Mouse (Mus musculus) testis, postnatal 10 days (tissue): Measurements from ENCODE around the gene Kcne2.

Experiments used
- DNase-seq: peaks from one replicate; pipeline ENCODE4 v3.0.0; 2021; ENCODE audit warnings: low spot score

Gene Kcne2

DNA sequence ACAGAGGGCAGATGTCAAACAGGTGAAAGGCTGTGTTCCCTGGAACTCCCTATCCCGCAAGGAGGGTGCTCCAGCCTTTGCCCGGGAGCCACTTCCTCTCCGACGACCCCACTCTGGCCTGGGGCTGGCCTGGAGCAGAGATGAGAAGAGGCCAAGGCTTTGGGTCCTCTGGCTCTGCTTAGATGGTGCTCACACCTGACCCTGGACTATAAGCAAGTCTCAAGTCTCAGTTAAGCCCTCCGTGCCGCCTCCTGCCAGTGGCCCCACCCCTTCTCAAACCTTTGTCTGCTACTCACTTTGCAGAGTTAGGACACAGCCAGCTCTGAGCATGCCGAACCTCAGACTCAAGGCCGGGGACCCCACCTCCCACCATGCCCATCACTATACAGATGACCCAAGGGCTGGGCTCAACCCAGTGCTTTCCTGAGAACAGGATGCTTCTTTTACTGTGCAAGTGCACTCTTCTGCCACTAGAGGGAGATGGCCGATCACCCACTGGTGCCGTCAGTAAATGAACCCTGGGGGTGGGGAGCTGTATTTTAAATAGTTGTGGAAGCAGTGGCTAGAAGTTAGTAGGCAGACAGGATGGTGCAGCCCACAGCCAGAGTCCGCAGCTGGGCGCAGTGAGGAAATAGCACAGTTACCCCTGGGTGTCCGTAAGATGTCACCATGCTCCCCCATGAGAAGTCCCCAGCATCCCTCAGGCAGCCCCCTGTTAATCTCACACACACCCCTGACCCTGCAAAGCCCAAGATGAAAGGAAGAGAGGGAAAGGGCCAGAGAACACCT, 22.0 kb downstream of the Kcne2 start:
- DNase-seq, result peak; percentile 54

DNA sequence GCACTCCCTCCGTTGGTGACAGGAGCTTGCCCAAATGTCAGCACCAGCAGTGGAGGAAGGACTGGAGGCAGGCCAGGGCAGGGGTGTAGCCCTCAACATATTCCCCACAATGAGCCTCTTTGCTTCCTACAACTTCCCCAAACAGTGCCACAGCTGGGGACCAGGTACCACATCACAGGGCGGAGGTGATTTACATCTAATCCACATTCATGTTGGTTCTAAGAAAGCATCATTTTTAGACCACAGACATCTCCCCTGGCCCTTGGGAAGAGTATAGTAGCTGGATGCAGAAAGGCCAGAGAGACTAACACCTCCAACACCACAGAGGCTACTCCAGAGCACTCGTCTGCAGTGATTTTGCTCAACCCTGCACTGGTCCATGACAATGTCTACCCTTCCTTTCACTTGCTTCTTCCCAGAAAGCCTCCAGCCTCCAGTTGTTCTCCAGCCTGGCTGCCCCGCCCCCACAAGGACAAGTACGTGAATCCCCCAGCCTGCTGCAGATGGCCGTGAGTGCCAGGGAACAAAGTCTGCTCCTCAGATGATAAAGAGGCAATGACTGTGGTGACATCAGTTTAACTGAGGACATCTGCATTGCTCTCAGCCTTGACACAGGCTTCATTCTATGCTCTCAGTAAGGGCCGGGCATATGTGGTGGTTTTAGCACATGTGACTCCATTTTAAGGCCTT, 24.0 kb downstream of the Kcne2 start:
- DNase-seq, result peak; percentile 69

- DNase-seq, result peak; percentile 80
Observed at GRCm38 (mm10) chr16:92319353-92320109, 27.3 kb downstream of the Kcne2 start.

GRCm38 (mm10) chr16:92320361-92320760, 28.2 kb downstream of the Kcne2 start:
- no peak for DNase-seq

GRCm38 (mm10) chr16:92321341-92321740, 29.2 kb downstream of the Kcne2 start, which contains the start of gene Fam243:
Gene Fam243, minus strand, starts transcription at chr16:92321441.
- DNase-seq, result no peak

DNA sequence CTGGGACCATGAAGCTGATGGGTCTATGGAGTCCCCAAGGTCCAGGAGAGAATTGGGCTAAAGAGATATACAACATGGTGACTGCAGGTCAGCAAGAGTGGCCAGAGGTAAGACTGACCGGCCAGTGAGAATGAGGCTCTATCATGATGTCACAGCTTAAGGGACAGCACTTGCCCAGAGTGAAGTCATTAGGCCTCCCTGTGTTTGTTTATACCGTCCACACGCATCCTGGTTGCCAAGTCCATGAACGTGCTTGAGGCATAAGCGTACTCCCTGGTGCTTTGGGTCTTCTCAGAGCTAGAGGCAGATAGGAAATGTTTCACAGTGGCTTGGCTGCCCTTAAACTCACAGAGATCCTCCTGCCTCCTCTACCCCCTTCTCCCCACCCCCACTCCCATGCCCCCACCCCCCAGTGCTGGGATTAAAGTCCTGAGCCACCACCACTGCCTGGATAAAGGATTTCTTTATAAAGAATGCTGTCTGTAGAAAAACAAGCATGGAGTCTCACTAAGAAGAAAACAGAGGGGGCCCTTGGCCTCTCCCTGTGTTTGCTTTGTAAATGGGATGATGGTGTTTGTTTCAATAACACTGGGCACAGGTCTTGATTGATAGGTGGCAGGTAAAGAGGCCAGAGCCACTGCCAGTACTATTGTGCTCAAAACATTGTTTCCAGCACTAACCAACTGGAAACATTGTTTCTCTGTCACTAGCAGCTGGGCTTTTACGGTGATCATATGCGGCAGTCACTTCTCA, 32.3 kb downstream of the Kcne2 start:
- DNase-seq, result no peak

- no peak for DNase-seq
Observed at GRCm38 (mm10) chr16:92325062-92325406, 32.8 kb downstream of the Kcne2 start.

DNA sequence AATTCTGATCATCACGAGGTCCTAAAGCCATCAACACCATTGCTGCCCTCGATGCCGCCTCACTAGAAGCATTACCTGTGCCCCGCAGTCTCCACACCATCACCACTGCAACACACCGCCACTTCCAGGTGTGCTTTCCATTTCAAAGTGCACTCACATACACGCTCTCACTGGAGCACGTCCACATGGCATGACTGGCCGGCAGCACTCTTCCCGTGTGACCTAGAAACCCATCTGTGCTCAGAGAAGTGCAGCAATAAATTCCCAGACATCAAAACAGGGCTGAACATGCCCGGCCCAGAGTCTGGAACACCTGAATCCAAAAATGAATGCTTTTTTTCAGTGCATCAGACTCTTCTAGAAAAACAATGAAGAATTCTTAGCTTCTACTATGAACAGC, 35.7 kb downstream of the Kcne2 start:
- DNase-seq, result no peak

- no peak for DNase-seq
Observed at GRCm38 (mm10) chr16:92330966-92331365, 38.8 kb downstream of the Kcne2 start.

DNA sequence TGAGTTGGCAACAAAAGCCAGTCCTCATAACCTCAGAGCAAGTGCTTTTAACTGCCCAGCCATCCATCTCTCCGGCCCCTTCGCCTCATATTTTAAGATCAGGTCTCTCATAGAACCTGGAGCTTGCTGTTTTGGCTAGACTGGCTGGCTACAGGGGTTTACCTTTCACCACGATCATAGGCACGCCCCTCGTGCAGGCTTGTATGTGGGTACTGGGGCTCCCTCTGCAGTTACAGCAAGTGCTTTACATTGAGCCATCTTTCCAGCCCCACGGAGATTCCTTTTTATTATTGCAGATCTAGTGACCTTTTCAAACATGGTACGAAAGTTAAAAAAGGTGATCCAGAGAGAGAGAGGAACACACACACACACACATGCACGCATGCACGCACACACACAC, 42.4 kb downstream of the Kcne2 start:
- no peak for DNase-seq

GRCm38 (mm10) chr16:92336280-92336679, 44.1 kb downstream of the Kcne2 start:
- DNase-seq, result peak; percentile 84

GRCm38 (mm10) chr16:92340612-92341511, 48.7 kb downstream of the Kcne2 start:
- peak; percentile 87 for DNase-seq

DNA sequence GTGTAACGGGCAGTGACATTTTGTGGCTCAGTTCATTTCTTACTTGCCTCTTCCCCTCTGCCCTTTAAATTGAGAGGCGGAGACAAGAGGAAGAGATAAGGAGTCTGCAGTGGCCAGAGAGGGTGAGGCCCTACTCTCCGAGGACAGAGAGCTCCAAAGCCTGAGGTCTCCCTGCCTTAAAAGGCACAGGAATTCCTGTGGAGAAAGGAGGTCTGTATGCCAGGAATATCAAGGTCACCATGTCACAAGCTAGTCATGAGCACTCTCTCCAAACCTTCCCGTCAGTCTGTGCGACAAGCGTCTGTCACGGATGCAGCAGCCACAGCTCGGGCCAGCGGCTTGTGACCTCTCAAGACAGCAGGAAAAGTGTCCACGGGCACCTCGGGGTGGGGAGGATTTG, 53.0 kb downstream of the Kcne2 start:
- DNase-seq, result peak; percentile 63

DNA sequence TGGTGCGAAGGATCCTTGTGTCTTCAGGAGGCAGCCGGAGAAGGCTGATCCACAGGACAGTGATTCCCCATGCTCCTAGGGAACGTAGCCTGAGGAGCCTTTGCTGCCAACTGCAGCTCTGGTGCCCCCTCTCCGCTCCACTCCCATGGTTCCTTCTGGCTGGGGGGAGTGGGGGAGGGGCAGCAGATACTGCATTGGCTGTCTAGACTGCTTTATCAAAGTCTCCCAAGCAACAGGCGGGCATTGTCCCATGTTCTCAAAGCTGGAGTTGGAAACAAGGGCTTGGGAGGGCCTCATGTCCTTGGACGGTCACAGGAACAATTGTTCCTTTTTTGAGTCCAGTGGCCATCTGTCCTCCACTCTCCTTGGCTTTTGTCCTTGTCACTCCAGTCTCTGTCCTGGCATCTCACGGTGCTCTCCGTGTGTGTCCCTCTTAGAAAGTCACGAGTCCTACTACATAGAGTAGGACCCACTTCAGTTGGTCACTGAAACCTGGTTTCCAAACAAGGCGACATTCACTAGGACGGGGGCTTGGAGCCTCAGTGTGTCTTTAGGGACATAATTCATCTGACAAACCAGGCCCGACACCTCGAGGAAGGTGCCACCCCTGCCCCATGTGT, 54.2 kb downstream of the Kcne2 start:
- DNase-seq, result peak; percentile 93
